Mouse (Mus musculus) bone marrow macrophage, adult 2 months (primary cell): Measurements from ENCODE around the gene Elavl2. TPM values are rescaled to one million over a fixed set of nuclear protein-coding genes. Genes with fewer than 3 reads are reported as not detected.

Experiments
- H3K27ac ChIP-seq: 2 replicates; pipeline ENCODE4 v1.5.1; 2012; ENCODE audit warnings: low read depth, low read length; ENCODE audit not compliant: insufficient read depth
- H3K4me1 ChIP-seq: 2 replicates; pipeline ENCODE4 v1.6.1; 2012; ENCODE audit warnings: low read length; ENCODE audit not compliant: control insufficient read depth, insufficient read depth
- H3K4me3 ChIP-seq: 2 replicates; pipeline ENCODE4 v1.5.1; 2012; ENCODE audit warnings: mild to moderate bottlenecking, low read length, moderate library complexity; ENCODE audit not compliant: insufficient read depth
- CTCF ChIP-seq: IDR thresholded peaks from 2 replicates; pipeline ENCODE4 v1.5.1; 2012; ENCODE audit warnings: low read depth, mild to moderate bottlenecking, low read length, moderate library complexity
- POLR2A ChIP-seq: IDR thresholded peaks from 2 replicates; pipeline ENCODE4 v1.6.1; 2012; ENCODE audit warnings: mild to moderate bottlenecking, low read depth, low read length, borderline replicate concordance
- polyA plus RNA-seq: library from polyadenylated mRNA; stranded (reverse); fragments of >200 nt; gene quantifications from 2 replicates; pipeline ENCODE4 v1.2.4, GENCODE M21; 2012; ENCODE audit not compliant: missing spikeins, insufficient read depth, insufficient read length

Elavl2 gene
- polyA plus RNA-seq, 1 experiment = not detected

DNA sequence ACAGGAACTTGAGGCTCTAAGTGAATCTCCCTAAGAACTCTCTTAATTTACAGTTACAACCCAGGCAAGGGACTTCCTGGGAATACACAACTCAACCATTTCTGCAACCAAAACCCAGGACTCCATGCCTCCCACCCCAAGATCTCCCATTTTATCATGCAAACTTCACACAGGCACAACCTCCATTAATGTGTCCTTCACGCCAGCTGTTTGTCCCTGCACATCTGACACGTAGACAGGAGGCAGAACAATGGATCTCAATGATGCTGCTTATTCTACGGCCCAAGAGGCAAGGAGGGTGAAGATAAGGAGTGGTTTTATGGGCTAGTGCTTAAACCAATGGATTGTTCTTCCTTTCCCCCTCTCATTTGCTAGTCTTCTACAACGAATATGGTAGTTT lies 176.8 kb downstream of the Elavl2 start:
- Histone ChIP-seq H3K4me1 (no peaks in the 10 kb centered on the region), H3K4me3 (no peak overlapping the region), H3K27ac (no peak overlapping the region)
- TF ChIP-seq POLR2A (no peak), CTCF (no peak)

DNA sequence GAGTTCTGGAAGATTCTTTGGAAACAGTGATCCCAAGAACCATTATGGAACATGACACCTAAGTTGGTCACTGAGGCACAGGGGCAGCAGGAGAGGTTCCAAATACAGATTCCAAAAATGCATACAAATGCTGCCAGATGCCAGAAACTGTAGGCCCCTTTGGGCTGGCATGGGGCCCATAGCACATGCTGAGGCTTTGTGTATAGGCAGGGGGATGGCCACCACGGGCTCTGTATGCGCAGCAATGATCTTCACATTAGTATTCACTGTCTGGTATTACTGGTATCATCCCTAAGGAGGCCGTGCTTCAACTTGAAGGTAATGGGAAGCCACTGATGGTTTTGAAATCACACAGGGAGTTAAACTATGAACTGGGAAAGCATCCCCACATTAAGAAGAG lies 181.3 kb downstream of the Elavl2 start:
- H3K27ac ChIP-seq = no peak overlapping the region
- no peaks in the 10 kb centered on the region for H3K4me1 ChIP-seq
- no peak for TF ChIP-seq CTCF
- TF ChIP-seq POLR2A = no peak
- H3K4me3 ChIP-seq = no peak overlapping the region

DNA sequence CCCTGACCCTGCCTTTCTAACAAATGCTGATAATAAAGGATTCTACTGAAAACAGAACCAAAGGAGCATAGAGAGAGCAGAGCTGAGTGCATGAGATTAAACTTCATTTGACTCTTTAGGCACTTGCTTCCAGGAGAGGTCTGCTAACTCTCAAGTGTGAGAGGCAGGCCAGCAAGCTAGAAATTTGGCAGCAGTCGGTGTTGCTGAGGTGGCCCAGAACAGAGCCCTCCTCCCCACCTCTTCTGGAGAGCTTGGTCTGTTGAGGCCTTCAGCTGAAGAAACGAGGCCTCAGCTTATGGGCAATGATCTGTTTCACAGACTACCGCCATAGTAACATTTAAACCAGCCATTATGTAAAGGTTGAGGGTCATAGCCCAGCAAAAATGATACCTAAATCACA lies 186.7 kb downstream of the Elavl2 start:
- no peak overlapping the region for H3K27ac ChIP-seq
- no peak for TF ChIP-seq POLR2A
- TF ChIP-seq CTCF = no peak
- no peaks in the 10 kb centered on the region for H3K4me1 ChIP-seq
- H3K4me3 ChIP-seq = no peak overlapping the region

DNA sequence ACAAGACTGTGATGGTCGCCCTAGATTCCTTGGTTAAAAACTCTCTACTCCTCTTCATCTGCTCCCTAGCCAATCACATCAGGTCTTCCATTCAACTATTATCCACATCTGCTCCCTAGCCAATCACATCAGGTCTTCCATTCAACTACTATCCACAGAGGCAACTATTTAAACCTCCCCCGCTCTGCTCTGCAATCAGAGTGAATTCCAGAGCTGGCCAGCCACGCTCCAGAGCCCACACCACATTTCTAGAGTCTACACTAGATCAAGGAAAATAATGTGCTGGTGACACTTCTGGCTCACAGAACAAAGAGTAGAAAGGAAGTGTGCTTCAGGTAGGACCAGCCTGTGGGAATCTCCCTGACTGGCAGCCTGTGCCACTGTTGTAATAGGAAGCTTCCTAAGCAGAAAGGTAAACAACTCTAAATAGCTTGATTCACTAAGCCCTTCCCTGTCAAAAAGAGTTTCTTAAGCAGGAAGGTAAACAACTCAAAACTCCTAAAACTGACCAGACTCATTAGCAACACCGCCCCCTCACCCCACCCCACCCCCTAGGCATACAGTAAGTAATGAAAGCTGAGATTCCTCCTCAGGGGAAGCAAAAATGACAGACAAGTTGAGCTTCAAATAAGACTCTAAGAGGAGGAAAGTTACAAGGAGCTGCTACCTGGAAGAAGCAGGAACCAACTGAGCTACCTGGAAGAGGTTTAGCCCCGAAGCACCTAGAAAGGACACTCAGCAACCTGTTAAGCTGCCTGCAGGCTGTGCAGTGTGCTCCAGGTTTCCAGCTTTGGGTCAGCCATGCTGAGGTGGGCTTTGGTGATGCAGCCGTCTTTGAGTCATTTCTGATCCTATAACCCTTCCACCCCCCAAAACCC lies 191.9 kb downstream of the Elavl2 start:
- TF ChIP-seq CTCF (no peak), POLR2A (no peak)
- Histone ChIP-seq H3K4me3 (no peak overlapping the region), H3K27ac (no peak overlapping the region), H3K4me1 (no peaks in the 10 kb centered on the region)
